8 mouse cellular contexts compared by ENCODE assay signal in genomic region chr16:13940139-13940846, GRCm38 (mm10). TPM values are rescaled to one million over a fixed set of nuclear protein-coding genes. Genes with fewer than 3 reads are reported as not detected.
DNase-seq lines count a peak whose midpoint lies in the region; ATAC-seq lines count a peak whose summit lies in the region.

No protein-coding gene starts in this region.

- H3K4me3 ChIP-seq in liver, embryonic 11.5 days (ENCODE audit: low read depth, low read length) = peak overlapping the region; percentile 49
- H3K4me3 ChIP-seq in neural tube, embryonic 13.5 days = peak overlapping the region; percentile 51

- H3K4me1 ChIP-seq in liver, embryonic 11.5 days (replicated peaks; ENCODE audit: control insufficient read depth, insufficient read depth, low read length) = no peaks in the 10 kb centered on the region
- peaks cover 14% of the 10 kb centered on the region for H3K4me1 ChIP-seq in neural tube, embryonic 13.5 days (replicated peaks)

- ATAC-seq in erythroid progenitor cell, adult 5-6 weeks (replicated peaks; ENCODE audit: low FRiP score, poor library complexity, severe bottlenecking) = 0 out of 2 replicates have a peak, but pooled peaks have one; percentile 39
- ATAC-seq in liver, embryonic 11.5 days (replicated peaks; ENCODE audit: low FRiP score) = peak; percentile 70
- peak; percentile 99 for ATAC-seq in neural tube, embryonic 13.5 days (ENCODE audit: low read depth)

- DNase-seq in heart, adult 11 months = peak; percentile 92
- no peak for DNase-seq in heart, postnatal 25 days (ENCODE audit: low spot score)
- peak; percentile 31 to 41 for DNase-seq in heart, postnatal 10 days
- peak; percentile 81 to 89 for DNase-seq in kidney, postnatal 4 days
- DNase-seq in liver, embryonic 11.5 days (ENCODE audit: low spot score) = peak; percentile 39
- DNase-seq in urinary bladder, postnatal 36 days (ENCODE audit: low spot score in 2 of 2) = peak; percentile 8 to 13

- no peaks in the 10 kb centered on the region for H3K36me3 ChIP-seq in liver, embryonic 11.5 days (ENCODE audit: control insufficient read depth, insufficient read depth, low read length)
- no peaks in the 10 kb centered on the region for H3K36me3 ChIP-seq in neural tube, embryonic 13.5 days

- intact Hi-C loops in heart, postnatal 25 days (cut with DNase I) = no loop called here
- intact Hi-C loops in heart, postnatal 10 days (cut with DNase I) = no loop called here

- H3K4me2 ChIP-seq in liver, embryonic 11.5 days = peak overlapping the region; percentile 63
- peak overlapping the region; percentile 87 for H3K4me2 ChIP-seq in neural tube, embryonic 13.5 days

- H3K27me3 ChIP-seq in liver, embryonic 11.5 days (replicated peaks; ENCODE audit: control insufficient read depth, insufficient read depth, low read length) = peaks cover 22% of the 10 kb centered on the region
- peaks cover 9% of the 10 kb centered on the region; the same call in 1 of the 2 replicates for H3K27me3 ChIP-seq in neural tube, embryonic 13.5 days

- no peak overlapping the region for H3K27ac ChIP-seq in liver, embryonic 11.5 days (ENCODE audit: low read depth, low read length)
- 0 out of 2 replicates have a peak overlapping the region, but pooled peaks have one; percentile 3 for H3K27ac ChIP-seq in neural tube, embryonic 13.5 days (replicated peaks)

- H3K9me3 ChIP-seq in liver, embryonic 11.5 days (ENCODE audit: control insufficient read depth, low read length) = no peaks in the 10 kb centered on the region
- H3K9me3 ChIP-seq in neural tube, embryonic 13.5 days = no peaks in the 10 kb centered on the region

- H3K9ac ChIP-seq in liver, embryonic 11.5 days (ENCODE audit: low read depth, low read length) = no peak overlapping the region
- H3K9ac ChIP-seq in neural tube, embryonic 13.5 days = peak overlapping the region; percentile 74

- WGBS in liver, embryonic 11.5 days = 8% methylated on average over 28 of the region's 28 CpGs
- WGBS in neural tube, embryonic 13.5 days = 4% methylated on average over 28 of the region's 28 CpGs

RNA-seq across cellular contexts. Expression of gene Mpv17l, which starts 37.3 kb away (rescaled TPM):
- total RNA-seq in heart, postnatal 25 days (2021) = under 1 TPM; 0.45 to 0.81 TPM
- not detected in 2 replicates for total RNA-seq in erythroid progenitor cell, adult 5-6 weeks (2015; ENCODE audit: low replicate concordance)
- total RNA-seq in erythroid progenitor cell, adult 5-6 weeks (2017; ENCODE audit: low replicate concordance) = 1.2 TPM in 1 of 2 replicates, not detected in the other
- 1 to 10 TPM in 1 of 2 experiments, under 1 TPM in 1; 0.74 to 1.3 TPM for total RNA-seq in heart, postnatal 10 days (2021)
- polyA plus RNA-seq in liver, embryonic 11.5 days (2014; fragmentation: Nextera tagmentation; extraction: Ambion mirVana) = 1.9 and 3.1 TPM in 2 replicates
- 17.2 and 17.7 TPM in 2 replicates for polyA plus RNA-seq in neural tube, embryonic 13.5 days (2015; fragmentation: Nextera tagmentation; extraction: Ambion mirVana)

RNA-seq across cellular contexts. Expression of gene Pdxdc1, which starts 37.4 kb away (rescaled TPM):
- 10 to 100 TPM; 73.2 to 75.2 TPM for total RNA-seq in heart, postnatal 25 days (2021)
- 21.6 and 41.1 TPM in 2 replicates for total RNA-seq in erythroid progenitor cell, adult 5-6 weeks (2015; ENCODE audit: low replicate concordance)
- total RNA-seq in erythroid progenitor cell, adult 5-6 weeks (2017; ENCODE audit: low replicate concordance) = 26.1 and 33.0 TPM in 2 replicates
- total RNA-seq in heart, postnatal 10 days (2021) = 10 to 100 TPM; 78.5 to 80.1 TPM
- 48.2 and 57.2 TPM in 2 replicates for polyA plus RNA-seq in liver, embryonic 11.5 days (2014; fragmentation: Nextera tagmentation; extraction: Ambion mirVana)
- 66.0 and 78.6 TPM in 2 replicates for polyA plus RNA-seq in neural tube, embryonic 13.5 days (2015; fragmentation: Nextera tagmentation; extraction: Ambion mirVana)

RNA-seq across cellular contexts. Expression of gene 2900011O08Rik, which starts 46.1 kb away (rescaled TPM):
- not detected for total RNA-seq in heart, postnatal 25 days (2021)
- not detected in 2 replicates for total RNA-seq in erythroid progenitor cell, adult 5-6 weeks (2015; ENCODE audit: low replicate concordance)
- not detected in 2 replicates for total RNA-seq in erythroid progenitor cell, adult 5-6 weeks (2017; ENCODE audit: low replicate concordance)
- total RNA-seq in heart, postnatal 10 days (2021) = not detected
- 0.85 and 1.1 TPM in 2 replicates for polyA plus RNA-seq in liver, embryonic 11.5 days (2014; fragmentation: Nextera tagmentation; extraction: Ambion mirVana)
- polyA plus RNA-seq in neural tube, embryonic 13.5 days (2015; fragmentation: Nextera tagmentation; extraction: Ambion mirVana) = 119 and 121 TPM in 2 replicates

RNA-seq across cellular contexts. Expression of gene Ifitm7, which starts 46.4 kb away (rescaled TPM):
- total RNA-seq in heart, postnatal 25 days (2021) = not detected
- total RNA-seq in erythroid progenitor cell, adult 5-6 weeks (2015; ENCODE audit: low replicate concordance) = not detected in 2 replicates
- total RNA-seq in erythroid progenitor cell, adult 5-6 weeks (2017; ENCODE audit: low replicate concordance) = not detected in 2 replicates
- total RNA-seq in heart, postnatal 10 days (2021) = not detected
- 0.25 TPM in 1 of 2 replicates, not detected in the other for polyA plus RNA-seq in liver, embryonic 11.5 days (2014; fragmentation: Nextera tagmentation; extraction: Ambion mirVana)
- polyA plus RNA-seq in neural tube, embryonic 13.5 days (2015; fragmentation: Nextera tagmentation; extraction: Ambion mirVana) = 0.81 and 0.98 TPM in 2 replicates

Comparison
In these comparisons a context has a peak if more than half of its experiments do, and no peak if none do; other contexts are left out.
1. ATAC-seq: peak in every context shown above with its lines; median percentile 99 in neural tube, embryonic 13.5 days; 70 in liver, embryonic 11.5 days; 39 in erythroid progenitor cell, adult 5-6 weeks.